Mouse (Mus musculus) MEL (cell line): ENCODE results near the gene Vegfb. TPM values are rescaled to one million over a fixed set of nuclear protein-coding genes. Genes with fewer than 3 reads are reported as not detected.

Experiments
- DNase-seq: peaks from one replicate; pipeline ENCODE4 v3.0.0; 2011; ENCODE audit warnings: low read depth, low spot score
- H3K27ac ChIP-seq: 2 replicates; pipeline ENCODE4 v1.5.1; 2012; ENCODE audit warnings: low read depth, mild to moderate bottlenecking, control low read depth, low read length, moderate library complexity; ENCODE audit not compliant: control insufficient read depth
- H3K27me3 ChIP-seq, 2 experiments: fragments of 150-350 bp in 1 of 2; sonication (generic) in 1 of 2; 2 replicates each; pipeline ENCODE4 v1.6.1; 2012; ENCODE audit warnings: low read length in 2 of 2, mild to moderate bottlenecking in 2 of 2, improper control_type of control experiment in 1 of 2, moderate library complexity in 1 of 2; ENCODE audit not compliant: insufficient read depth in 2 of 2, control insufficient read depth in 1 of 2
- H3K36me3 ChIP-seq, 2 experiments: 2 replicates each; pipeline ENCODE4 v1.6.1; 2012 to 2014; ENCODE audit warnings: low read length in 2 of 2, improper control_type of control experiment in 1 of 2, inconsistent platforms in 1 of 2, mild to moderate bottlenecking in 1 of 2; ENCODE audit not compliant: insufficient read depth in 2 of 2, control insufficient read depth in 1 of 2
- H3K4me1 ChIP-seq, 2 experiments: fragments of 150-350 bp in 1 of 2; sonication (generic) in 1 of 2; 2 replicates each; pipeline ENCODE4 v1.6.1; 2012; ENCODE audit warnings: low read length in 2 of 2, improper control_type of control experiment in 1 of 2, mild to moderate bottlenecking in 1 of 2; ENCODE audit not compliant: insufficient read depth in 2 of 2, control insufficient read depth in 1 of 2
- H3K4me3 ChIP-seq, 2 experiments: fragments of 150-350 bp in 1 of 2; sonication (generic) in 1 of 2; 2 replicates each; pipeline ENCODE4 v1.5.1; 2012; ENCODE audit warnings: low read depth in 2 of 2, low read length in 2 of 2, mild to moderate bottlenecking in 2 of 2, moderate library complexity in 2 of 2, control low read depth in 1 of 2, improper control_type of control experiment in 1 of 2; ENCODE audit not compliant: control insufficient read depth in 1 of 2, insufficient read depth in 1 of 2
- H3K79me2 ChIP-seq: 2 replicates; pipeline ENCODE4 v1.6.1; 2012; ENCODE audit warnings: mild to moderate bottlenecking, low read length, moderate library complexity; ENCODE audit not compliant: control insufficient read depth, poor library complexity, insufficient read depth
- H3K9ac ChIP-seq: 2 replicates; pipeline ENCODE4 v1.6.1; 2012; ENCODE audit warnings: low read depth, mild to moderate bottlenecking, control low read depth, low read length, moderate library complexity; ENCODE audit not compliant: control insufficient read depth, poor library complexity, severe bottlenecking
- H3K9me3 ChIP-seq: fragments of 150-350 bp; sonication (generic); replicated peaks from 2 replicates; pipeline ENCODE4 v1.6.1; 2012; ENCODE audit warnings: mild to moderate bottlenecking, low read length, improper control_type of control experiment, moderate library complexity; ENCODE audit not compliant: insufficient read depth
- BHLHE40 ChIP-seq: IDR thresholded peaks from 2 replicates; pipeline ENCODE4 v1.6.1; 2012; ENCODE audit warnings: low read depth, mild to moderate bottlenecking, inconsistent platforms, low read length, improper control_type of control experiment, borderline replicate concordance
- CHD1 ChIP-seq: IDR thresholded peaks from 2 replicates; pipeline ENCODE4 v1.6.1; 2012; ENCODE audit warnings: low read depth, mild to moderate bottlenecking, inconsistent platforms, low read length, improper control_type of control experiment
- CTCF ChIP-seq, 3 experiments: IDR thresholded peaks in 2 of 3; conservative IDR thresholded peaks in 1 of 3; 2 replicates each; pipeline ENCODE4 v1.5.1; 2011 to 2012; ENCODE audit warnings: low read length in 3 of 3, low read depth in 2 of 3, mild to moderate bottlenecking in 2 of 3, improper control_type of control experiment in 1 of 3, inconsistent platforms in 1 of 3, mixed read lengths in 1 of 3, moderate library complexity in 1 of 3; ENCODE audit not compliant: control insufficient read depth in 1 of 3, insufficient read depth in 1 of 3, poor library complexity in 1 of 3, severe bottlenecking in 1 of 3
- ELF1 ChIP-seq: IDR thresholded peaks from 2 replicates; pipeline ENCODE4 v1.6.1; 2014; ENCODE audit warnings: low read depth, mild to moderate bottlenecking, inconsistent platforms, low read length, improper control_type of control experiment, moderate library complexity
- ETS1 ChIP-seq: IDR thresholded peaks from 2 replicates; pipeline ENCODE4 v1.6.1; 2012; ENCODE audit warnings: low read depth, mild to moderate bottlenecking, inconsistent platforms, low read length, improper control_type of control experiment, moderate library complexity
- GABPA ChIP-seq: IDR thresholded peaks from 2 replicates; pipeline ENCODE4 v1.6.1; 2012; ENCODE audit warnings: low read depth, mild to moderate bottlenecking, inconsistent platforms, low read length, improper control_type of control experiment, moderate library complexity
- GATA1 ChIP-seq: IDR thresholded peaks from 2 replicates; pipeline ENCODE4 v1.6.1; 2011; ENCODE audit warnings: low read depth, low read length, improper control_type of control experiment
- KAT2A ChIP-seq: conservative IDR thresholded peaks from 2 replicates; pipeline ENCODE4 v1.6.1; 2012; ENCODE audit warnings: low read depth, low read length, improper control_type of control experiment, inconsistent platforms
- MAX ChIP-seq: IDR thresholded peaks from 2 replicates; pipeline ENCODE4 v1.6.1; 2011; ENCODE audit warnings: low read length, improper control_type of control experiment
- MEF2A ChIP-seq: IDR thresholded peaks from 2 replicates; pipeline ENCODE4 v1.6.1; 2014; ENCODE audit warnings: low read depth, mild to moderate bottlenecking, inconsistent platforms, low read length, improper control_type of control experiment; ENCODE audit not compliant: poor library complexity, insufficient replicate concordance, severe bottlenecking; ENCODE audit errors: extremely low read depth
- MXI1 ChIP-seq: IDR thresholded peaks from 2 replicates; pipeline ENCODE4 v1.6.1; 2011; ENCODE audit warnings: mild to moderate bottlenecking, low read depth, low read length, improper control_type of control experiment
- POLR2AphosphoS5 ChIP-seq: IDR thresholded peaks from 2 replicates; pipeline ENCODE4 v1.6.1; 2012; ENCODE audit warnings: low read depth, borderline replicate concordance, mild to moderate bottlenecking, inconsistent platforms, low read length, moderate library complexity, mixed read lengths
- RAD21 ChIP-seq: IDR thresholded peaks from 2 replicates; pipeline ENCODE4 v1.6.1; 2011; ENCODE audit warnings: mild to moderate bottlenecking, low read depth, low read length, improper control_type of control experiment
- RCOR1 ChIP-seq: IDR thresholded peaks from 2 replicates; pipeline ENCODE4 v1.6.1; 2012; ENCODE audit warnings: low read depth, mild to moderate bottlenecking, inconsistent platforms, low read length, improper control_type of control experiment
- SMC3 ChIP-seq: IDR thresholded peaks from 2 replicates; pipeline ENCODE4 v1.6.1; 2011; ENCODE audit warnings: low read depth, low read length, improper control_type of control experiment
- TAL1 ChIP-seq: IDR thresholded peaks from 2 replicates; pipeline ENCODE4 v1.6.1; 2012; ENCODE audit warnings: mild to moderate bottlenecking, inconsistent platforms, low read length, moderate library complexity, mixed read lengths
- TBP ChIP-seq: IDR thresholded peaks from 2 replicates; pipeline ENCODE4 v1.8.0; 2011; ENCODE audit warnings: low read depth, low read length, improper control_type of control experiment
- UBTF ChIP-seq: IDR thresholded peaks from 2 replicates; pipeline ENCODE4 v1.6.1; 2012; ENCODE audit warnings: low read depth, mild to moderate bottlenecking, inconsistent platforms, low read length, improper control_type of control experiment, moderate library complexity, borderline replicate concordance; ENCODE audit not compliant: insufficient read depth
- USF1 ChIP-seq: IDR thresholded peaks from 2 replicates; pipeline ENCODE4 v1.6.1; 2014; ENCODE audit warnings: low read depth, mild to moderate bottlenecking, inconsistent platforms, low read length, improper control_type of control experiment, moderate library complexity
- ZKSCAN1 ChIP-seq: IDR thresholded peaks from 2 replicates; pipeline ENCODE4 v1.6.1; 2012; ENCODE audit warnings: low read depth, mild to moderate bottlenecking, inconsistent platforms, low read length, improper control_type of control experiment, moderate library complexity
- polyA plus RNA-seq, 2 experiments: library from polyadenylated mRNA; stranded (reverse) in 1 of 2; unstranded in 1 of 2; fragments of >175 nt in 1 of 2; fragments of >200 nt in 1 of 2; gene quantifications; 2 replicates each; pipeline versions ENCODE4 v1.2.1 to v1.2.4; 2012; ENCODE audit warnings: low replicate concordance in 2 of 2, low read depth in 1 of 2; ENCODE audit not compliant: insufficient read length in 2 of 2, insufficient read depth in 1 of 2, missing spikeins in 1 of 2
- total RNA-seq: library from RNA; depleted of rRNA; stranded (reverse); fragments of 300-350 nt; gene quantifications from 2 replicates; pipeline ENCODE4 v1.2.3, GENCODE M21; 2012

The Vegfb gene
- total and polyA plus RNA-seq, 3 experiments, result 11.2 to 67.6 TPM; not detected in 1

DNA sequence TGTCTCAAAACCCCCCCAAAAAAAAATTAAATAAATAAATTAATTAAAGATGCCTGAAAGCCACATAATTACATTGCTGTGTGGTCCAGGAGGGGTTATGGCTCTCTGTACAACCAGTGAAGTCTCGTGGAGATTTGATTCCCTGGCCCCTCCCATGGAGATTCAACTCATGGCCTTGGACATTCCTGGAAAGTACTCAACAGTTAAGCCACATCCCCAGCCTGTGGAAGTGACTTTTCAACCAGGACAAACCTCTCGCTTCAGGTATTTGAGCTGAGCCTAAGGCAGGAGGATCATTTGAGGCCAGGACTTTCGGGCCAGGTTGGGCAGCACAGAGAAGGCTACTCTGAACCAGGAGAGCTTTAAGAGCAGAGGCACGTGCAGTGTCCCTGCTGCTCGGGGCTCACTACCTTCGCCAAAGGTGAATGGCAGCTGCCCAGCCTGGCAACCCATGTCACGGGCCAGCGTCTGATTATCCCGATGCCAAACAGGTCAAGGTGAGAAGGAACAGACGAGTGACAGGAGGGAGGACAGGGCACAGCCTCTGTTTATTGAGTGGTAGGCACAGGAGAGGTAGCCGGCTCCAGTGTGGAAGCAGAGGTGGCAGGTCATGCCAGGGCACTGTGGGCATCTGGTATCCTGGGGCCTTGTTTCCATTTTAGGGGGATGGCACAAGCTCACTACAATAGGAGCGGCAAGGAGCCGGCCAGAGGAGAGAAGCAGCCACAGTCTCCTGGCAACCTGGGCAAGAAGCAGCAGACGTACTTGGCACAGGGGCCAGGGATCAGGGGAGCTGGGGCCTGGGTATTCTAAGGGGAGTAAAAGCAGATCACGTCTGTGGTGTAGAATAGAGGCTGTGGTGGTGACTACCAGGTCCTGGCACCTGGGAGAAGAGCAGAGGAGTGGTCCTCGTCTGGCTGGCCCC, 49.6 kb downstream of the Vegfb start:
- DNase-seq, result no peak
- peaks cover 0 to 2% of the 10 kb centered on the region in 2 experiments; a peak in 1 of 4 replicates for H3K36me3 ChIP-seq
- H3K27ac ChIP-seq, result no peak overlapping the region
- H3K9ac ChIP-seq, result no peak overlapping the region
- H3K27me3 ChIP-seq, result no peaks in the 10 kb centered on the region
- no peaks in the 10 kb centered on the region for H3K9me3 ChIP-seq
- H3K79me2 ChIP-seq, result peaks cover 8% of the 10 kb centered on the region; the same call in 1 of the 2 replicates
- H3K4me3 ChIP-seq, result no peak overlapping the region
- TF ChIP-seq RAD21 (no peak), POLR2AphosphoS5 (no peak), BHLHE40 (no peak), KAT2A (no peak), MEF2A (no peak), RCOR1 (no peak), GATA1 (no peak), TAL1 (no peak), GABPA (no peak), CHD1 (no peak), MXI1 (no peak), MAX (no peak), ETS1 (no peak), UBTF (no peak)
- peaks cover 0 to 8% of the 10 kb centered on the region in 2 experiments; a peak in 2 of 4 replicates for H3K4me1 ChIP-seq

DNA sequence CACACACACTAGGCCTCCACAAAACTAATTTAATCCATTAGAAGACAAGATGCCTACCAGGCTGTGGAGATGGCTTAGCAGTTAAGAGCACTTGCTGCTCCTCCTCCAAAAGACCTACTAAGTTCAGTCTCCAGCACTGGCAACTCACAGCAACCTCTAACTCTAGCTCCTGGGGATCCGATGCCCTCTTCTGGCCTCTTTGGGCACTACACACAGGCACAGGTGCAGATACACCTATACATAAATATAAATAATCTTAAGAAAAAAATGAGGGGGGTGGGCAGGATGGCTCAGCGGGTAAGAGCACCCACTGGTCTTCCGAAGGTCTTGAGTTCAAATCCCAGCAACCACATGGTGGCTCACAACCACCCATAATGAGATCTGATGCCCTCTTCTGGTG, 51.2 kb downstream of the Vegfb start:
- H3K27ac ChIP-seq, result no peak overlapping the region
- TF ChIP-seq ZKSCAN1 (peak; percentile 93; the same call in 1 of the 2 replicates), ELF1 (no peak), SMC3 (peak; percentile 56), TBP (no peak), CTCF (IDR thresholded peaks at IDR 0.05 in 2 of 3, conservative IDR thresholded peaks at IDR 0.05 in 1 of 3; ENCODE audit: control insufficient read depth in 1 of 3, insufficient read depth in 1 of 3, low read depth in 2 of 3, low read length in 3 of 3, poor library complexity in 1 of 3, severe bottlenecking in 1 of 3) (peak; percentile 54 to 72 (median 56)), USF1 (no peak), RAD21 (peak; percentile 56)
- DNase-seq, result peak; percentile 59
- no peak overlapping the region for H3K9ac ChIP-seq
- no peaks in the 10 kb centered on the region for H3K9me3 ChIP-seq
- no peak overlapping the region for H3K4me3 ChIP-seq
- peaks cover 0 to 2% of the 10 kb centered on the region in 2 experiments; a peak in 1 of 4 replicates for H3K36me3 ChIP-seq
- H3K27me3 ChIP-seq, result no peaks in the 10 kb centered on the region
- H3K4me1 ChIP-seq, result peaks cover 0 to 6% of the 10 kb centered on the region in 2 experiments; a peak in 2 of 4 replicates
- peaks cover 3% of the 10 kb centered on the region; the same call in 1 of the 2 replicates for H3K79me2 ChIP-seq
